Mouse (Mus musculus): Measurements from ENCODE around the gene Rpgrip1l. TPM values are rescaled to one million over a fixed set of nuclear protein-coding genes. Genes with fewer than 3 reads are reported as not detected.

Rpgrip1l gene
- polyA plus RNA-seq, 1 experiment from 2014 or later = 10.9 TPM

DNA sequence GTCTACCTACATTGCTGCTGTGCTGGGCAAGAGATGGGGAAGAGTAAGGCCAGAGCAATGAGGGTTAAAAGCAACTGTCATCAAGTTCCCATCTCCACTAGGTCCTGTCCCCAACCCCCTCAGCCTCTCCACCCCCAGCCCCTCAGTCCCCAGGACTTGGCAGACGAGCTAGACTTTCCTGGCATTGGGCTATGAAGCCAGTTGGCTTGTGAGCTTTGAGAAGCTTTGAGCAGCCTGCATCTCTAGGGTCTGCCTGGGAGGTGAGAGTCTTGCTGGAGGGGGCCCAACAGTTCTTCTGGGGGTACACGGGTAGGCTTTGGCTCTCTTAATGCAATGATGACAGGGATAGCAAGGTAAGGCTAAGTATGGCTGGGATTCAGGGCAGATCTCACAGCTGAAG lies 119.0 kb downstream of the Rpgrip1l start:
- H3K9ac ChIP-seq = no peak overlapping the region
- ATAC-seq (ENCODE audit: insufficient read depth, low FRiP score, low read depth) = no peak
- 0 out of 2 replicates have a peak, but pooled peaks cover 4% of the 10 kb centered on the region for H3K4me1 ChIP-seq
- no peak overlapping the region for H3K4me2 ChIP-seq
- H3K9me3 ChIP-seq = no peaks in the 10 kb centered on the region
- peaks cover under 1% of the 10 kb centered on the region; the same call in 1 of the 2 replicates for H3K27me3 ChIP-seq (replicated peaks)
- WGBS = 62% methylated on average over 2 of the region's 2 CpGs
- H3K36me3 ChIP-seq = no peaks in the 10 kb centered on the region
- no peak overlapping the region for H3K4me3 ChIP-seq (replicated peaks)
- H3K27ac ChIP-seq = no peak overlapping the region

DNA sequence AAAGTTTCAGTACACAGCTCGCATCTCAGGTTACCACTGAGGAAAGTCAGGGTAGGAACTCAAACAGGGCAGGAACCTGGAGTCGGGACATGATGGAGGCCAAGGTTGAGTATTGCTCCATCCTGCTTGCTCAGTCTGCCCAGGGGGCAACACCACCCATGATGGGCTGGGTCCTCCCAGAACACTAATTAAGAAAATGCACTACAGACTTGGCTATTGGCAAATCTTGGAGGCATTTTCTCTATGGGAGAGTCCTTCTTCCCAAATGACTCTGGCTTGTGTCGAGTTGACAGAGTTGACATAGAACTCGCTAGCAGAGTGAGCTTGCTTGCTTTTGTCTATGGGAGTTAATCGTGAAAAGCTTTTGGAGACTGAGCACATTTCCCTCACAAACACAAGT lies 120.1 kb downstream of the Rpgrip1l start:
- WGBS = 71% methylated on average over 5 of the region's 5 CpGs
- Histone ChIP-seq H3K36me3 (no peaks in the 10 kb centered on the region), H3K27me3 (replicated peaks) (peaks cover 5% of the 10 kb centered on the region; the same call in 1 of the 2 replicates), H3K27ac (no peak overlapping the region), H3K4me3 (replicated peaks) (no peak overlapping the region), H3K4me2 (no peak overlapping the region), H3K4me1 (0 out of 2 replicates have a peak, but pooled peaks cover 4% of the 10 kb centered on the region), H3K9ac (no peak overlapping the region), H3K9me3 (no peaks in the 10 kb centered on the region)
- no peak for ATAC-seq (ENCODE audit: insufficient read depth, low FRiP score, low read depth)

DNA sequence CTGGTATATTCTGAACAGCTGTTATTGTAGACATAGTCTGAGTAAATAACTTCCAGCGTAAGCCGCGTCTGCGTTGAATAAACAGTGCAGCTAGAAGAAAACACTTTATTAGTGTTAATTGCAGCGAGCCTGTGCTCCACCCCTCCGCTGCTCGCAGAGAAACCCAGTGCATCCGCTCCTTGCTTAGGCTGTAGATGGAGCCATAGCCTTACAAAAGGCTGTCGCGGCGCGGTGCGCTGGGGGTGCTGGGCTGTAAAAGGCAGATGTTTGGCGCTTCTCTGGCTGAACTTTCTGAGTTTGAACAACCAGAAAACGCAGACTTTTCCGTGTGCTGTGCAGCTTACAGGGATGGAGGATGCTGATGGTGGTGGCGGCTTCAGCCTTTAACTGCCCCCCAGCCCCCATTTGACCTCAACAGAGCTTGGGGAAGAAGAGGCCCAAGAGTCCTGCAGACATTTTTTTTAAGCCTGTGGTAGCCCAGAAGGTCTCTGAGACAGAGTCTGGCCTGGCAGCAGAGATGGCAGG lies 122.2 kb downstream of the Rpgrip1l start:
- Histone ChIP-seq H3K36me3 (no peaks in the 10 kb centered on the region), H3K9ac (no peak overlapping the region), H3K27me3 (replicated peaks) (peaks cover 5% of the 10 kb centered on the region; the same call in 1 of the 2 replicates), H3K4me1 (0 out of 2 replicates have a peak, but pooled peaks cover 4% of the 10 kb centered on the region), H3K4me3 (replicated peaks) (no peak overlapping the region), H3K4me2 (peak overlapping the region; percentile 34), H3K27ac (no peak overlapping the region), H3K9me3 (no peaks in the 10 kb centered on the region)
- WGBS = 5% methylated on average over 17 of the region's 17 CpGs
- peak; percentile 73; the same call in 1 of the 2 replicates for ATAC-seq (ENCODE audit: insufficient read depth, low FRiP score, low read depth)

DNA sequence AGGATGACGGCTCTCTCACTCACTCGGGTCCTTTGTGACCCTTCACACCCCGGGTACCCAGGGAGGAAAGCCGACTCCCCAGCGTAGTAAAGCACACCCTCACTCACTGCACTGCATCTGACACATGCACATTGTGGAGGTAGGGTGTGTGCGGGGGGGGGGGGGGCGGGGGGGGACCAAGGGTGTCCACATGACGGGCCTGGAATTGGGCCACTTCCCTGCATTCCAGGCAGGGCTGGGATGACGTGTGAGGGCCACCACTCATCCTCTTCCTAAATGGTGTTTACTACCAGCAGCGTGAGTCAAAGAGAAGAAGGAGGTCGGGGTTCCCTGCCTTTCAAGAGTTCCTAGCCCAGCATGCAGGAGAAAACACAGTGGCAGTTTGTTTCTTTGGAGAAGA lies 124.9 kb downstream of the Rpgrip1l start:
- Histone ChIP-seq H3K4me2 (no peak overlapping the region), H3K4me3 (replicated peaks) (no peak overlapping the region), H3K9ac (no peak overlapping the region), H3K4me1 (0 out of 2 replicates have a peak, but pooled peaks cover 4% of the 10 kb centered on the region), H3K9me3 (no peaks in the 10 kb centered on the region), H3K27ac (no peak overlapping the region), H3K27me3 (replicated peaks) (peaks cover 5% of the 10 kb centered on the region; the same call in 1 of the 2 replicates), H3K36me3 (no peaks in the 10 kb centered on the region)
- WGBS = 65% methylated on average over 10 of the region's 11 CpGs
- no peak for ATAC-seq (ENCODE audit: insufficient read depth, low FRiP score, low read depth)

DNA sequence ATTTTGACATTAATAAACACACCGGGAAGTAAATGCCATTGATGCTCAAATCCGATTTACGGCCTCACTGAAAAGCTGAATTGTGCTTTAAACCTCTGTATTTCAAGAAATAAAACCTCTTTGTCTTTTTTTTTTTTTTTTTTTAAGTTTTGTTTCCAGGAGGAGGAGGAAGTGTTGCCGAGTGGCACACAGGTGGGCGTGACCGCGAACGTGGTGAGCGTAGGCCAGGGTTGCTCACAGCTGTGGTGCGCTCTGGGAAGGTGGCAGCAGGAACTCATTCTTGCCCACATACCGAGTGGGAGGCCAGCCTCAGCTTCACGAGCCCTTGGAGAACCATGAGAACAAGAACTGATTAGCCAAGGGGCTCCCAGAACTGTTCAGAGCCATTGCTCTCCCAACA lies 126.7 kb downstream of the Rpgrip1l start:
- H3K27me3 ChIP-seq (replicated peaks) = peaks cover 5% of the 10 kb centered on the region; the same call in 1 of the 2 replicates
- ATAC-seq (ENCODE audit: insufficient read depth, low FRiP score, low read depth) = no peak
- 70% methylated on average over 12 of the region's 12 CpGs for WGBS
- no peak overlapping the region for H3K4me3 ChIP-seq (replicated peaks)
- no peaks in the 10 kb centered on the region for H3K9me3 ChIP-seq
- H3K27ac ChIP-seq = no peak overlapping the region
- H3K4me1 ChIP-seq = 0 out of 2 replicates have a peak, but pooled peaks cover 4% of the 10 kb centered on the region
- no peak overlapping the region for H3K4me2 ChIP-seq
- H3K36me3 ChIP-seq = no peaks in the 10 kb centered on the region
- no peak overlapping the region for H3K9ac ChIP-seq

DNA sequence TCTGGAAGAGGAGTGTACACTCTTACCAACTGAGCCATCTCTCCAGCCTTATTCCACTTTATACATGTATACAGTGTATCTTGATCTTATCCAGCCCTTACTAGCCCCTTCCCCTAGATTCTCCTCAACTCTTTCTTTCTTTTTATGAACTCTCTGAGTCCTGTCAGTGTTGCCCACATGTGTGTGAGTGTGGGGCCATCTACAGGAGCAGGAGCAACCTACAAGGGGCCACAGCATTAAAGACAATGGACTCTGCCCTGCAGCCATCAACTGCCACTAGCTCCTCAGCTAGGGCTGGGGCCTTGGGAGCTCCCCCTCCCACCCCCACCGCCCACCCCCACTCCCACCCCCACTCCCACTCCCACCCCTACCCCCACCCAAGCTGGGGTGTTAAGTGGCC lies 135.4 kb downstream of the Rpgrip1l start:
- no peak overlapping the region for H3K27ac ChIP-seq
- H3K27me3 ChIP-seq (replicated peaks) = no peaks in the 10 kb centered on the region
- no peak overlapping the region for H3K9ac ChIP-seq
- H3K4me3 ChIP-seq (replicated peaks) = no peak overlapping the region
- H3K9me3 ChIP-seq = no peaks in the 10 kb centered on the region
- H3K4me1 ChIP-seq = no peaks in the 10 kb centered on the region
- no peak for ATAC-seq (ENCODE audit: insufficient read depth, low FRiP score, low read depth)
- H3K4me2 ChIP-seq = no peak overlapping the region
- no peaks in the 10 kb centered on the region for H3K36me3 ChIP-seq
- 25% methylated on average over 1 of the region's 1 CpGs for WGBS

DNA sequence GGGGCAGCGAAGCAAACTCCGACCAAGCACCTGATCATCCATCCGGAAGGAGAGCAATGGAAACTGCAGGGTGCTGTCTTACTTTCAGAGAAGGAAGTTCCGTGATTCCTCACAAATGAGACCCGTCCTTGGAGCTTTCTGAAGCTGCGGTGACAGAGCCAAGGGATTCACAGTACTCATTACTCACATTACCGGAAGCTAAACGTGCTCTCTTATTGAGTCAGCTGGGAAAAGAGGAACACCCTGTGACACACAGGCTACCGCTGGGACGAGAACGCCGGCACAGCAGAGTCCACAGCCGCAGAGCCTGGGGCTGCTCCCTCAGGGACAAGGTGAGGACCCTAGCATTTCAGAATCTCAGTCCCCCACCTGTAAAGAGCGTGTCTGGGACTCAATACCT lies 136.9 kb downstream of the Rpgrip1l start:
- no peak for ATAC-seq (ENCODE audit: insufficient read depth, low FRiP score, low read depth)
- Histone ChIP-seq H3K27ac (no peak overlapping the region), H3K4me2 (no peak overlapping the region), H3K27me3 (replicated peaks) (no peaks in the 10 kb centered on the region), H3K9ac (no peak overlapping the region), H3K4me1 (no peaks in the 10 kb centered on the region), H3K4me3 (replicated peaks) (no peak overlapping the region), H3K36me3 (no peaks in the 10 kb centered on the region), H3K9me3 (no peaks in the 10 kb centered on the region)
- 69% methylated on average over 14 of the region's 14 CpGs for WGBS

DNA sequence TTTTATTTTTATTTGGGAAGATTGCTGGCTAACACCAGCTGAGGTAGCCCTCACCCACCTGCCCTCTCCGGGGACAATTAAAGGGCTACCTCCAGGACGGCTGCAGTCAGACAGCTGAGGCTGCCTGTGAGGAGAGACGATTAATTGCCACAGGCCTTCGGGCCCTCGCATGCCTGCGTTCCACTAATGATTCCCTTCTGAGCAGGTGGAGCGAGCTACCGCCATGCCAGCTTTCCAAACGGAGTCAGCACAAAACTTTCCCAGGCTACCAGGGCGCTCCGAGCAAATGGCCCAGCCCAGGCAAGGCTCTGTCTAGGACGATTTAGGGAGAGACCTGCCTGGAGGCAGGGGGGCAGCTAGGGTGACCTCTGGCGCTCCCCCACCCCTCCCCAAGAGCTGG lies 141.5 kb downstream of the Rpgrip1l start:
- H3K4me2 ChIP-seq = no peak overlapping the region
- H3K4me1 ChIP-seq = no peaks in the 10 kb centered on the region
- 42% methylated on average over 13 of the region's 13 CpGs for WGBS
- H3K27me3 ChIP-seq (replicated peaks) = no peaks in the 10 kb centered on the region; the same call in 1 of the 2 replicates
- no peak overlapping the region for H3K27ac ChIP-seq
- no peaks in the 10 kb centered on the region for H3K36me3 ChIP-seq
- no peak overlapping the region for H3K4me3 ChIP-seq (replicated peaks)
- no peak overlapping the region for H3K9ac ChIP-seq
- ATAC-seq (ENCODE audit: insufficient read depth, low FRiP score, low read depth) = no peak
- H3K9me3 ChIP-seq = no peaks in the 10 kb centered on the region

DNA sequence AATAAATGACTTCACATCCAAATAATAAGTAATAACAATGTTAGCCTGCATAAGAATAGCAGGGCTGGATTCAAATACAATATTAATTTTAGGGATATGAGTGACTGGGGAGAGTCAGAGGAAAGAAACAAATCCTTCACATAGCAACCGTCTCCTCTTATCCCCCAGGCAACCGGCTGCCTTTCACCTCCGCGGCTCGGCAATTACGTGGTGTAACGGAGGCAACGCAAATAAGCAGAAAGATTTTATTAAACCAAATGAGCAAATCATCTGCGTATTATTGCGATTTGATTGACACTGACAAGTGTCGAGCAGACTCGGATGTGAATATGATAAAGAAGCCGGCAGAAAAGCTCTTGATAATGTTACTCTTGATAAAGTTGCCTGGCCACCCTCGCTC lies 142.1 kb downstream of the Rpgrip1l start:
- Histone ChIP-seq H3K4me1 (no peaks in the 10 kb centered on the region), H3K4me2 (no peak overlapping the region), H3K9ac (no peak overlapping the region), H3K36me3 (no peaks in the 10 kb centered on the region), H3K4me3 (replicated peaks) (no peak overlapping the region), H3K27me3 (replicated peaks) (no peaks in the 10 kb centered on the region; the same call in 1 of the 2 replicates), H3K9me3 (no peaks in the 10 kb centered on the region), H3K27ac (no peak overlapping the region)
- no peak for ATAC-seq (ENCODE audit: insufficient read depth, low FRiP score, low read depth)
- WGBS = 59% methylated on average over 14 of the region's 14 CpGs

DNA sequence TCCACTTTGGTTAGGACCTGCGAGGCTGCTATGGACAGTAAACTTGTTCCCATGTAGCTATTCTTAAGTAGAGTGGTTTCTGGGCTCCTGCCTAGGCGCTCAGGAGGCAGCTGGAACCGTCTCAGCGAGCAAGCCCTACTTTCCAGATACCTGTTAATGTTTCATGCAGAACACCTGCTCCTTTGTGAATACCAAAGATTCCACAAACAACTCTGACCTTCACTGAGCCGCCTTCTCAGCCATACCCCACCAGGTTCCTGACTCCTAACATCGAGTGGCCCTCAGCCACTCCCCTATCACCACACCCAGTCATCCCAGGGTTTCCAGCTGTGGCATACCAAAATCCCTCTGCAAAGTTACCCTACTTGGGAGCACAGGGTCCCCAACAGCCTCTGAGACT lies 142.9 kb downstream of the Rpgrip1l start:
- WGBS = 58% methylated on average over 6 of the region's 6 CpGs
- no peak overlapping the region for H3K27ac ChIP-seq
- H3K4me1 ChIP-seq = no peaks in the 10 kb centered on the region
- no peak overlapping the region for H3K9ac ChIP-seq
- ATAC-seq (ENCODE audit: insufficient read depth, low FRiP score, low read depth) = no peak
- no peak overlapping the region for H3K4me2 ChIP-seq
- no peaks in the 10 kb centered on the region for H3K36me3 ChIP-seq
- H3K4me3 ChIP-seq (replicated peaks) = no peak overlapping the region
- no peaks in the 10 kb centered on the region for H3K9me3 ChIP-seq
- H3K27me3 ChIP-seq (replicated peaks) = no peaks in the 10 kb centered on the region; the same call in 1 of the 2 replicates

Data from stomach, embryonic 15.5 days (tissue).